Mouse (Mus musculus) CH12.LX (cell line): ENCODE measurements around the gene D2hgdh. TPM values are rescaled to one million over a fixed set of nuclear protein-coding genes. Genes with fewer than 3 reads are reported as not detected.

Experiments used
- DNase-seq: peaks from one replicate; pipeline ENCODE4 v3.0.0-alpha.2; 2013; ENCODE audit errors: extremely low read depth
- H3K27ac ChIP-seq: 2 replicates; pipeline ENCODE4 v1.5.1; 2012; ENCODE audit warnings: low read depth, mild to moderate bottlenecking, control low read depth, moderate library complexity; ENCODE audit not compliant: insufficient read depth
- H3K27me3 ChIP-seq: replicated peaks from 2 replicates; pipeline ENCODE3; 2012; ENCODE audit warnings: inconsistent platforms
- H3K36me3 ChIP-seq, 2 experiments: replicated peaks in 1 of 2; 2 replicates each; pipeline versions ENCODE3 to v1.6.1; 2012; ENCODE audit warnings: inconsistent platforms in 1 of 2, low read length in 1 of 2, mild to moderate bottlenecking in 1 of 2, mixed read lengths in 1 of 2, moderate library complexity in 1 of 2; ENCODE audit not compliant: control insufficient read depth in 1 of 2, insufficient read depth in 1 of 2
- H3K4me1 ChIP-seq, 2 experiments: 2 replicates each; pipeline ENCODE4 v1.6.1; 2012; ENCODE audit warnings: inconsistent platforms in 1 of 2, moderate library complexity in 1 of 2; ENCODE audit not compliant: insufficient read depth in 2 of 2, control insufficient read depth in 1 of 2
- H3K4me2 ChIP-seq: 2 replicates; pipeline ENCODE4 v1.6.1; 2012; ENCODE audit warnings: low read depth, mild to moderate bottlenecking, control low read depth; ENCODE audit not compliant: poor library complexity, insufficient read depth, severe bottlenecking
- H3K4me3 ChIP-seq, 3 experiments: fragments of 150-350 bp in 1 of 3; sonication (generic) in 1 of 3; replicated peaks in 1 of 3; 2 replicates each; pipeline versions ENCODE3 to v1.5.1; 2011 to 2012; ENCODE audit warnings: low read depth in 2 of 3, low read length in 2 of 3, mild to moderate bottlenecking in 2 of 3, moderate library complexity in 2 of 3, control low read depth in 1 of 3, improper control_type of control experiment in 1 of 3, inconsistent platforms in 1 of 3, mixed read lengths in 1 of 3; ENCODE audit not compliant: poor library complexity in 1 of 3
- H3K79me2 ChIP-seq: replicated peaks from 2 replicates; pipeline ENCODE4 v1.6.1; 2012; ENCODE audit warnings: mild to moderate bottlenecking, moderate library complexity; ENCODE audit not compliant: control insufficient read depth, poor library complexity, insufficient read depth, severe bottlenecking; ENCODE audit errors: extremely low read depth
- H3K9ac ChIP-seq: 2 replicates; pipeline ENCODE4 v1.6.1; 2012; ENCODE audit warnings: low read depth, mild to moderate bottlenecking, control low read depth, moderate library complexity; ENCODE audit not compliant: insufficient read depth
- H3K9me3 ChIP-seq: replicated peaks from 2 replicates; pipeline ENCODE3; 2012; ENCODE audit warnings: low read length, inconsistent platforms, mixed read lengths
- BHLHE40 ChIP-seq: IDR thresholded peaks from 2 replicates; pipeline ENCODE4 v1.6.1; 2011; ENCODE audit warnings: mild to moderate bottlenecking, low read depth, low read length, improper control_type of control experiment
- CHD1 ChIP-seq: IDR thresholded peaks from 2 replicates; pipeline ENCODE4 v1.6.1; 2012; ENCODE audit warnings: low read depth, low read length, improper control_type of control experiment, inconsistent platforms
- E2F4 ChIP-seq: IDR thresholded peaks from 2 replicates; pipeline ENCODE4 v1.6.1; 2011; ENCODE audit warnings: low read depth, low read length, improper control_type of control experiment; ENCODE audit not compliant: insufficient replicate concordance
- ELF1 ChIP-seq: IDR thresholded peaks from 2 replicates; pipeline ENCODE4 v1.6.1; 2014; ENCODE audit warnings: low read depth, mild to moderate bottlenecking, inconsistent platforms, low read length, improper control_type of control experiment
- EP300 ChIP-seq: IDR thresholded peaks from 2 replicates; pipeline ENCODE4 v1.6.1; 2011; ENCODE audit warnings: low read length, improper control_type of control experiment
- ETS1 ChIP-seq: conservative IDR thresholded peaks from 2 replicates; pipeline ENCODE4 v1.6.1; 2012; ENCODE audit warnings: low read depth, mild to moderate bottlenecking, inconsistent platforms, low read length, improper control_type of control experiment, moderate library complexity
- IRF4 ChIP-seq: IDR thresholded peaks from 2 replicates; pipeline ENCODE4 v1.6.1; 2014; ENCODE audit warnings: low read depth, mild to moderate bottlenecking, inconsistent platforms, low read length, improper control_type of control experiment
- JUN ChIP-seq: IDR thresholded peaks from 2 replicates; pipeline ENCODE4 v1.6.1; 2011; ENCODE audit warnings: low read depth, mild to moderate bottlenecking, low read length, improper control_type of control experiment, moderate library complexity; ENCODE audit not compliant: insufficient read depth
- JUND ChIP-seq: conservative IDR thresholded peaks from 2 replicates; pipeline ENCODE4 v1.6.1; 2011; ENCODE audit warnings: low read depth, low read length, improper control_type of control experiment
- MAX ChIP-seq: IDR thresholded peaks from 2 replicates; pipeline ENCODE4 v1.6.1; 2011; ENCODE audit warnings: low read length, improper control_type of control experiment
- NELFE ChIP-seq: IDR thresholded peaks from 2 replicates; pipeline ENCODE4 v1.6.1; 2011; ENCODE audit warnings: low read depth, low read length, improper control_type of control experiment
- NRF1 ChIP-seq: IDR thresholded peaks from 2 replicates; pipeline ENCODE4 v1.6.1; 2014; ENCODE audit warnings: low read depth, mild to moderate bottlenecking, inconsistent platforms, low read length, improper control_type of control experiment, moderate library complexity
- PAX5 ChIP-seq: IDR thresholded peaks from 2 replicates; pipeline ENCODE4 v1.6.1; 2012; ENCODE audit warnings: low read length, inconsistent platforms, mixed read lengths
- POLR2A ChIP-seq: IDR thresholded peaks from 2 replicates; pipeline ENCODE4 v1.6.1; 2011; ENCODE audit warnings: low read depth, mild to moderate bottlenecking, improper control_type of control experiment, low read length
- RAD21 ChIP-seq: IDR thresholded peaks from 2 replicates; pipeline ENCODE4 v1.6.1; 2011; ENCODE audit warnings: low read depth, mild to moderate bottlenecking, low read length, improper control_type of control experiment, moderate library complexity
- RCOR1 ChIP-seq: conservative IDR thresholded peaks from 2 replicates; pipeline ENCODE4 v1.6.1; 2012; ENCODE audit warnings: low read depth, mild to moderate bottlenecking, inconsistent platforms, low read length, improper control_type of control experiment
- SMC3 ChIP-seq: IDR thresholded peaks from 2 replicates; pipeline ENCODE4 v1.6.1; 2011; ENCODE audit warnings: low read depth, low read length, improper control_type of control experiment
- TBP ChIP-seq: conservative IDR thresholded peaks from 2 replicates; pipeline ENCODE4 v1.6.1; 2011; ENCODE audit warnings: low read depth, low read length, improper control_type of control experiment
- TCF12 ChIP-seq: IDR thresholded peaks from 2 replicates; pipeline ENCODE4 v1.6.1; 2014; ENCODE audit warnings: low read depth, mild to moderate bottlenecking, inconsistent platforms, low read length, improper control_type of control experiment
- USF1 ChIP-seq: IDR thresholded peaks from 2 replicates; pipeline ENCODE4 v1.6.1; 2014; ENCODE audit warnings: low read depth, mild to moderate bottlenecking, inconsistent platforms, low read length, improper control_type of control experiment
- ZC3H11A ChIP-seq: IDR thresholded peaks from 2 replicates; pipeline ENCODE4 v1.6.1; 2012; ENCODE audit warnings: low read depth, mild to moderate bottlenecking, inconsistent platforms, low read length, improper control_type of control experiment
- dilution Hi-C: fragments of 300-500 bp; cut with MboI; formaldehyde crosslinking; loops from 2 replicates; pipeline ENCODE4 v1.14.3; 2020; ENCODE audit warnings: low sequenced_read_pairs; ENCODE audit not compliant: extremely low pct_unique_long_range_greater_than_20kb, extremely low pct_ligation_motif_present
- in situ Hi-C: fragments of 300-500 bp; cut with MboI; formaldehyde crosslinking; loops from 3 replicates; pipeline ENCODE4 v1.14.3; 2019; ENCODE audit warnings: low sequenced_read_pairs, low pct_ligation_motif_present, low pct_unique_long_range_greater_than_20kb, mixed read lengths
- polyA plus RNA-seq: library from polyadenylated mRNA; unstranded; fragments of >175 nt; gene quantifications from 2 replicates; pipeline ENCODE4 v1.2.1, GENCODE M21; 2012; ENCODE audit warnings: low read depth; ENCODE audit not compliant: insufficient read length
- total RNA-seq, 2 experiments: library from RNA; depleted of rRNA; stranded (reverse); fragments of 300-350 nt in 1 of 2; fragments of >200 nt in 1 of 2; gene quantifications; 2 replicates each; pipeline ENCODE4 v1.2.3; 2012 to 2014

The D2hgdh gene
- total and polyA plus RNA-seq, 3 experiments: 11.1 to 14.3 (median 13.1) TPM

GRCm38 (mm10) chr1:93794526-93794925, 30.2 kb upstream of the D2hgdh start:
- no peak overlapping the region for H3K4me3 ChIP-seq
- H3K79me2 ChIP-seq: peaks cover 9% of the 10 kb centered on the region
- no peaks in the 10 kb centered on the region for H3K9me3 ChIP-seq
- no peak overlapping the region for H3K27ac ChIP-seq
- no peak overlapping the region for H3K9ac ChIP-seq
- H3K4me2 ChIP-seq: no peak overlapping the region
- peaks cover 46 to 92% of the 10 kb centered on the region in 2 experiments for H3K36me3 ChIP-seq
- peaks cover 0 to 27% of the 10 kb centered on the region in 2 experiments; a peak in 2 of 4 replicates for H3K4me1 ChIP-seq
- in situ Hi-C loops: no loop called here
- no peaks in the 10 kb centered on the region for H3K27me3 ChIP-seq
- TF ChIP-seq E2F4 (no peak), ELF1 (no peak), EP300 (no peak), CHD1 (no peak), SMC3 (no peak), TCF12 (no peak), NRF1 (no peak), RCOR1 (no peak), USF1 (no peak)
- TF ChIP-seq, all 38 proteins: peak for 0
- dilution Hi-C loops: no loop called here
- DNase-seq: no peak

DNA sequence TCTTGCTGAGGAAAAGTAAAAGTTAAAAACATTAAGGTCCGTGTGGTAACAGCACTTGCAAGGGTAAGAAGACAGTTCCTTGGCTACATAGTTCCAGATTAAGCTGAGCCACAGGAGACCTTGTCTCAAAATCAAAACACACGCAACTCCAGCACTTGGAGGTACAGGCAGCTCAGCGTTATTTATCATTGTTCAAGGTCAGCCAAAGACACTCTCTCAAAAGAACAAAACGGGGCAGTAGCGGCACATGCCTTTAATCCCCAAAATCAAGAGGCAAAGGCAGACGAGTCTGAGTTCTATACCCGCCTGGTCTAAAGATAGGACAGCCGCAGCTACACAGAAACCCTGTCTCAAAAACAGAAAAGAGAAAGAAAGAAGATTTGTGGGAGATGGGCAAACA, 28.8 kb upstream of the D2hgdh start:
- Histone ChIP-seq H3K79me2 (peaks cover 21% of the 10 kb centered on the region), H3K36me3 (peaks cover 49 to 90% of the 10 kb centered on the region in 2 experiments), H3K27ac (no peak overlapping the region), H3K27me3 (no peaks in the 10 kb centered on the region), H3K4me3 (no peak overlapping the region), H3K4me2 (no peak overlapping the region), H3K9me3 (no peaks in the 10 kb centered on the region), H3K9ac (no peak overlapping the region), H3K4me1 (peaks cover 2 to 38% of the 10 kb centered on the region in 2 experiments; a peak in 2 of 4 replicates)
- no peak for TF ChIP-seq JUND
- TF ChIP-seq POLR2A: no peak
- no peak for TF ChIP-seq RAD21
- no peak for TF ChIP-seq ETS1
- no peak for TF ChIP-seq NELFE
- no peak for TF ChIP-seq JUN
- TF ChIP-seq USF1: no peak
- TF ChIP-seq PAX5: no peak
- TF ChIP-seq TBP: no peak
- no peak for TF ChIP-seq TCF12
- no peak for TF ChIP-seq IRF4
- no peak for TF ChIP-seq ELF1
- TF ChIP-seq BHLHE40: no peak
- no peak for TF ChIP-seq MAX
- TF ChIP-seq ZC3H11A: no peak
- dilution Hi-C loops (no loop called here), in situ Hi-C loops (no loop called here)
- DNase-seq: no peak
